Mouse (Mus musculus): ENCODE measurements around the gene Cacna1d. TPM values are rescaled to one million over a fixed set of nuclear protein-coding genes. Genes with fewer than 3 reads are reported as not detected.
A peak's percentile ranks its signal among the peaks of the same experiment; 100 is the strongest.

Gene Cacna1d
- total RNA-seq, 1 experiment from 2014 or later: 5.0 TPM

- ATAC-seq (replicated peaks; ENCODE audit: insufficient number of reproducible peaks, low FRiP score, low TSS enrichment, poor library complexity, severe bottlenecking): no peak
Measured at GRCm38 (mm10) chr14:30310236-30310635, 181.0 kb downstream of the Cacna1d start.

GRCm38 (mm10) chr14:30306221-30306620 is 185.0 kb downstream of the Cacna1d start:
- ATAC-seq (replicated peaks; ENCODE audit: insufficient number of reproducible peaks, low FRiP score, low TSS enrichment, poor library complexity, severe bottlenecking): no peak

- ATAC-seq (replicated peaks; ENCODE audit: insufficient number of reproducible peaks, low FRiP score, low TSS enrichment, poor library complexity, severe bottlenecking): no peak
Measured at GRCm38 (mm10) chr14:30299946-30300345, 191.3 kb downstream of the Cacna1d start.

GRCm38 (mm10) chr14:30297492-30297891 is 193.8 kb downstream of the Cacna1d start:
- ATAC-seq (replicated peaks; ENCODE audit: insufficient number of reproducible peaks, low FRiP score, low TSS enrichment, poor library complexity, severe bottlenecking): no peak

GRCm38 (mm10) chr14:30292135-30292463 is 199.2 kb downstream of the Cacna1d start:
- ATAC-seq (replicated peaks; ENCODE audit: insufficient number of reproducible peaks, low FRiP score, low TSS enrichment, poor library complexity, severe bottlenecking): no peak

GRCm38 (mm10) chr14:30291389-30292134 is 199.7 kb downstream of the Cacna1d start:
- ATAC-seq (replicated peaks; ENCODE audit: insufficient number of reproducible peaks, low FRiP score, low TSS enrichment, poor library complexity, severe bottlenecking): no peak

- no peak for ATAC-seq (replicated peaks; ENCODE audit: insufficient number of reproducible peaks, low FRiP score, low TSS enrichment, poor library complexity, severe bottlenecking)
Measured at GRCm38 (mm10) chr14:30284446-30284845, 206.8 kb downstream of the Cacna1d start.

- ATAC-seq (replicated peaks; ENCODE audit: insufficient number of reproducible peaks, low FRiP score, low TSS enrichment, poor library complexity, severe bottlenecking): no peak
Measured at GRCm38 (mm10) chr14:30284022-30284421, 207.2 kb downstream of the Cacna1d start.

GRCm38 (mm10) chr14:30275572-30275971 is 215.7 kb downstream of the Cacna1d start:
- ATAC-seq (replicated peaks; ENCODE audit: insufficient number of reproducible peaks, low FRiP score, low TSS enrichment, poor library complexity, severe bottlenecking): no peak

- no peak for ATAC-seq (replicated peaks; ENCODE audit: insufficient number of reproducible peaks, low FRiP score, low TSS enrichment, poor library complexity, severe bottlenecking)
Measured at GRCm38 (mm10) chr14:30272976-30273375, 218.3 kb downstream of the Cacna1d start.

- no peak for ATAC-seq (replicated peaks; ENCODE audit: insufficient number of reproducible peaks, low FRiP score, low TSS enrichment, poor library complexity, severe bottlenecking)
Measured at GRCm38 (mm10) chr14:30272523-30272922, 218.7 kb downstream of the Cacna1d start.

GRCm38 (mm10) chr14:30271856-30272255 is 219.4 kb downstream of the Cacna1d start:
- ATAC-seq (replicated peaks; ENCODE audit: insufficient number of reproducible peaks, low FRiP score, low TSS enrichment, poor library complexity, severe bottlenecking): no peak

- ATAC-seq (replicated peaks; ENCODE audit: insufficient number of reproducible peaks, low FRiP score, low TSS enrichment, poor library complexity, severe bottlenecking): no peak
Measured at GRCm38 (mm10) chr14:30270350-30270749, 220.9 kb downstream of the Cacna1d start.

- peak; percentile 83; the same call in 1 of the 2 replicates for ATAC-seq (replicated peaks; ENCODE audit: insufficient number of reproducible peaks, low FRiP score, low TSS enrichment, poor library complexity, severe bottlenecking)
Measured at GRCm38 (mm10) chr14:30265728-30266127, 225.5 kb downstream of the Cacna1d start.

- no peak for ATAC-seq (replicated peaks; ENCODE audit: insufficient number of reproducible peaks, low FRiP score, low TSS enrichment, poor library complexity, severe bottlenecking)
Measured at GRCm38 (mm10) chr14:30261561-30262251, 229.5 kb downstream of the Cacna1d start.

GRCm38 (mm10) chr14:30257626-30258025 is 233.6 kb downstream of the Cacna1d start:
- no peak for ATAC-seq (replicated peaks; ENCODE audit: insufficient number of reproducible peaks, low FRiP score, low TSS enrichment, poor library complexity, severe bottlenecking)

GRCm38 (mm10) chr14:30256486-30256885 is 234.8 kb downstream of the Cacna1d start:
- ATAC-seq (replicated peaks; ENCODE audit: insufficient number of reproducible peaks, low FRiP score, low TSS enrichment, poor library complexity, severe bottlenecking): no peak

GRCm38 (mm10) chr14:30255701-30256400 is 235.4 kb downstream of the Cacna1d start:
- ATAC-seq (replicated peaks; ENCODE audit: insufficient number of reproducible peaks, low FRiP score, low TSS enrichment, poor library complexity, severe bottlenecking): no peak

- ATAC-seq (replicated peaks; ENCODE audit: insufficient number of reproducible peaks, low FRiP score, low TSS enrichment, poor library complexity, severe bottlenecking): no peak
Measured at GRCm38 (mm10) chr14:30254776-30255175, 236.5 kb downstream of the Cacna1d start.

- ATAC-seq (replicated peaks; ENCODE audit: insufficient number of reproducible peaks, low FRiP score, low TSS enrichment, poor library complexity, severe bottlenecking): no peak
Measured at GRCm38 (mm10) chr14:30252824-30253223, 238.4 kb downstream of the Cacna1d start.
